In the genomic region with DNA sequence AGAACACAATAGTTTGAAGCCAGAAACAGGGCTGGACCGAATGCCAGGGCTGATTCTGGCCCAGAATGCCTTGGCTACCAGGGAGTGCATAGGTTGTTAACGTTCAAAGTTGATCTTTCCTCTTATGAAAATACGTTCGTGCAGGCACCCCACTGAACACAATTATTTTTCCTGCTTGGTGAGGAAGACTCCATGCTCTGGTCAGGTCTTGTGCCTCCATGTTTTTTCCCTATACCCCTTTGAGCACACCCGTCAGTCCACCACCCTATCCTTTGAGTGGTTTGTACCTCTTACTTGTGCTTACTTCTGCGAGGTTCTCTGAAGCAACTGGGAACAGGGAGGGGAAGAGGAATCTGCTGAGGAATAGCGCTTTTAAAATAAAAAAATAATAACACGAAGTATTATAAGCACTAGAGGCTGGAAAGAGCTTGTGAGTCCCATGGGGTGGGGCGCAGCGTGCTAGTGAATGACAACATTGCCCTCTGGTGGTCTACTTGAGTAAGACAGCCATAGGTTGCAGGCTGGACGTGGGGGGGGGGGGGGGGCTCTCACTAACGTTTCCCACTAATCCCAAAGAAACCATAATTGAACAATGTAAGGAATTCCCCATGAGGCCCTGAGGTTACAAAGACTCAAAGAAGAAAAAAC, we compare ENCODE assay signal across 8 mouse cellular contexts.
DNase-seq lines count a peak whose midpoint lies in the region; ATAC-seq and TF ChIP-seq lines count a peak whose summit lies in the region.

No protein-coding gene starts in this region.

- TF ChIP-seq EP300 in liver, postnatal 0 days (IDR thresholded peaks at IDR 0.05; ENCODE audit: low read depth), result no peak

- H3K4me3 ChIP-seq in embryonic facial prominence, embryonic 14.5 days (ENCODE audit: low read depth, low read length), result no peak overlapping the region
- no peak overlapping the region for H3K4me3 ChIP-seq in heart, embryonic 15.5 days
- H3K4me3 ChIP-seq in liver, postnatal 0 days (ENCODE audit: low read depth, low read length), result no peak overlapping the region
- no peak overlapping the region for H3K4me3 ChIP-seq in neural tube, embryonic 15.5 days (replicated peaks)

- H3K4me1 ChIP-seq in embryonic facial prominence, embryonic 14.5 days (ENCODE audit: control insufficient read depth, insufficient read depth, low read length), result no peaks in the 10 kb centered on the region
- peaks cover 11% of the 10 kb centered on the region for H3K4me1 ChIP-seq in heart, embryonic 15.5 days (replicated peaks)
- H3K4me1 ChIP-seq in liver, postnatal 0 days (ENCODE audit: insufficient read depth), result no peaks in the 10 kb centered on the region
- H3K4me1 ChIP-seq in neural tube, embryonic 15.5 days, result peaks cover 3% of the 10 kb centered on the region

- TF ChIP-seq CTCF in liver, postnatal 0 days (IDR thresholded peaks at IDR 0.05; ENCODE audit: low read depth), result peak; percentile 76

- H3K27me3 ChIP-seq in embryonic facial prominence, embryonic 14.5 days (replicated peaks; ENCODE audit: control insufficient read depth, insufficient read depth, low read length), result no peaks in the 10 kb centered on the region
- no peaks in the 10 kb centered on the region for H3K27me3 ChIP-seq in heart, embryonic 15.5 days
- no peaks in the 10 kb centered on the region for H3K27me3 ChIP-seq in liver, postnatal 0 days (ENCODE audit: insufficient read depth, low read length)
- H3K27me3 ChIP-seq in neural tube, embryonic 15.5 days (replicated peaks), result no peaks in the 10 kb centered on the region

- no peaks in the 10 kb centered on the region for H3K9me3 ChIP-seq in embryonic facial prominence, embryonic 14.5 days (ENCODE audit: control insufficient read depth, low read length)
- H3K9me3 ChIP-seq in heart, embryonic 15.5 days (replicated peaks), result no peaks in the 10 kb centered on the region
- no peaks in the 10 kb centered on the region for H3K9me3 ChIP-seq in liver, postnatal 0 days (ENCODE audit: low read length)
- no peaks in the 10 kb centered on the region for H3K9me3 ChIP-seq in neural tube, embryonic 15.5 days (replicated peaks)

- peak overlapping the region; percentile 44 for H3K4me2 ChIP-seq in embryonic facial prominence, embryonic 14.5 days (ENCODE audit: low read depth, low read length)
- peak overlapping the region; percentile 46 for H3K4me2 ChIP-seq in heart, embryonic 15.5 days
- no peak overlapping the region for H3K4me2 ChIP-seq in liver, postnatal 0 days (ENCODE audit: low read depth, low read length)
- peak overlapping the region; percentile 38 for H3K4me2 ChIP-seq in neural tube, embryonic 15.5 days

- H3K27ac ChIP-seq in embryonic facial prominence, embryonic 14.5 days (replicated peaks; ENCODE audit: low read depth, low read length), result no peak overlapping the region
- H3K27ac ChIP-seq in heart, embryonic 15.5 days, result no peak overlapping the region
- H3K27ac ChIP-seq in liver, postnatal 0 days (ENCODE audit: low read depth), result no peak overlapping the region
- no peak overlapping the region for H3K27ac ChIP-seq in neural tube, embryonic 15.5 days (replicated peaks)

- peak; percentile 84 for DNase-seq in CD4-positive, CD25-positive, alpha-beta regulatory T cell, adult 2 months (ENCODE audit: low read depth, low spot score)
- peak; percentile 61 for DNase-seq in adrenal gland, postnatal 25 days
- peak; percentile 93 for DNase-seq in embryonic facial prominence, embryonic 14.5 days (ENCODE audit: low spot score)
- peak; percentile 86 for DNase-seq in kidney, postnatal 10 days
- DNase-seq in liver, postnatal 0 days, result peak; percentile 66
- DNase-seq in thymus, postnatal 0 days (ENCODE audit: low spot score), result peak; percentile 72

- peak; percentile 72 for ATAC-seq in embryonic facial prominence, embryonic 14.5 days (ENCODE audit: low read depth)
- ATAC-seq in heart, embryonic 15.5 days (replicated peaks; ENCODE audit: insufficient number of reproducible peaks, insufficient read depth, low FRiP score, low read depth), result no peak; the same call in 1 of the 2 replicates
- no peak for ATAC-seq in liver, postnatal 0 days
- peak; percentile 88 for ATAC-seq in neural tube, embryonic 15.5 days (ENCODE audit: low FRiP score)

- no peak overlapping the region for H3K9ac ChIP-seq in embryonic facial prominence, embryonic 14.5 days (ENCODE audit: low read depth, low read length)
- no peak overlapping the region for H3K9ac ChIP-seq in heart, embryonic 15.5 days
- H3K9ac ChIP-seq in liver, postnatal 0 days (replicated peaks), result no peak overlapping the region
- H3K9ac ChIP-seq in neural tube, embryonic 15.5 days (replicated peaks), result no peak overlapping the region

- WGBS in embryonic facial prominence, embryonic 14.5 days, result 35% methylated on average over 12 of the region's 12 CpGs
- WGBS in heart, embryonic 15.5 days, result 32% methylated on average over 12 of the region's 12 CpGs
- 32% methylated on average over 12 of the region's 12 CpGs for WGBS in liver, postnatal 0 days (ENCODE audit: insufficient replicate concordance)
- 40% methylated on average over 12 of the region's 12 CpGs for WGBS in neural tube, embryonic 15.5 days

- no peaks in the 10 kb centered on the region for H3K36me3 ChIP-seq in embryonic facial prominence, embryonic 14.5 days (ENCODE audit: control insufficient read depth, insufficient read depth, low read length)
- no peaks in the 10 kb centered on the region for H3K36me3 ChIP-seq in heart, embryonic 15.5 days
- no peaks in the 10 kb centered on the region for H3K36me3 ChIP-seq in liver, postnatal 0 days (replicated peaks; ENCODE audit: insufficient read depth, low read length)
- no peaks in the 10 kb centered on the region for H3K36me3 ChIP-seq in neural tube, embryonic 15.5 days

Comparison
In these comparisons a context has a peak if more than half of its experiments do, and no peak if none do; other contexts are left out.
1. ATAC-seq: peak in embryonic facial prominence, embryonic 14.5 days (single experiment) and neural tube, embryonic 15.5 days (single experiment); none in heart, embryonic 15.5 days (single experiment) and liver, postnatal 0 days (single experiment).
2. Peak in every context shown above with its lines, with median percentiles within 50 percentile points of each other: DNase-seq.